18 mouse cellular contexts compared by ENCODE assay signal in genomic region chr7:6760170-6760569, GRCm38 (mm10). TPM values are rescaled to one million over a fixed set of nuclear protein-coding genes. Genes with fewer than 3 reads are reported as not detected.
"Had no signal": no experiment of that assay in that cellular context is flagged by ENCODE, and none has a peak within 500 bp of the region (broad histone marks: within the 10 kb centered on the region; RNA-seq: fewer than 3 reads in every experiment).

No protein-coding gene starts in this region.

- H3K4me2 ChIP-seq: limb, embryonic 15.5 days; liver, embryonic 12.5 days; lung, embryonic 14.5 days; midbrain, embryonic 11.5 days; midbrain, embryonic 15.5 days; neural tube, embryonic 12.5 days had no signal

- H3K9ac ChIP-seq: limb, embryonic 15.5 days; liver, embryonic 12.5 days; lung, embryonic 14.5 days; midbrain, embryonic 15.5 days; neural tube, embryonic 12.5 days had no signal

- ATAC-seq: liver, embryonic 12.5 days; midbrain, embryonic 15.5 days had no signal

- H3K4me1 ChIP-seq: liver, embryonic 12.5 days; megakaryocyte, embryonic 14.5 days had no signal

- DNase-seq: kidney, adult 18-20 months; kidney, postnatal 36 days; lung, embryonic 14.5 days; lung, postnatal 10 days; lung, postnatal 4 days; retina, postnatal 1 day; right cerebral cortex, postnatal 4 days; spleen, adult 18-20 months; thymus, adult 2 months; thymus, postnatal 25 days had no signal

- H3K36me3 ChIP-seq: limb, embryonic 15.5 days; liver, embryonic 12.5 days; midbrain, embryonic 15.5 days; neural tube, embryonic 12.5 days had no signal

- H3K4me3 ChIP-seq: layer of hippocampus, adult 2 months; limb, embryonic 15.5 days; liver, embryonic 12.5 days; megakaryocyte, embryonic 14.5 days; midbrain, embryonic 15.5 days; neural tube, embryonic 12.5 days had no signal

- H3K27me3 ChIP-seq: limb, embryonic 15.5 days; liver, embryonic 12.5 days; megakaryocyte, embryonic 14.5 days; midbrain, embryonic 15.5 days; neural tube, embryonic 12.5 days had no signal

- H3K9me3 ChIP-seq: limb, embryonic 15.5 days; liver, embryonic 12.5 days; midbrain, embryonic 15.5 days; neural tube, embryonic 12.5 days had no signal

- H3K27ac ChIP-seq: layer of hippocampus, adult 2 months; limb, embryonic 15.5 days; liver, embryonic 12.5 days; midbrain, embryonic 15.5 days; neural tube, embryonic 12.5 days had no signal

RNA-seq across cellular contexts. Expression of gene Usp29, which starts 29.8 kb away (rescaled TPM):
- total RNA-seq: monocyte, adult 5-6 weeks had no signal
- polyA plus RNA-seq: thymus, adult 2 months had no signal

RNA-seq across cellular contexts. Expression of gene Peg3, which starts 29.9 kb away (rescaled TPM):
- total RNA-seq: monocyte, adult 5-6 weeks had no signal
